Mouse (Mus musculus) layer of hippocampus, adult 9-10 months (tissue): Measurements from ENCODE around the gene Gsx1.
A peak's percentile ranks its signal among the peaks of the same experiment; 100 is the strongest.

Experiments used
- DNase-seq: peaks from one replicate; pipeline ENCODE4 v3.0.0; 2022; ENCODE audit warnings: low spot score

Gene Gsx1

DNA sequence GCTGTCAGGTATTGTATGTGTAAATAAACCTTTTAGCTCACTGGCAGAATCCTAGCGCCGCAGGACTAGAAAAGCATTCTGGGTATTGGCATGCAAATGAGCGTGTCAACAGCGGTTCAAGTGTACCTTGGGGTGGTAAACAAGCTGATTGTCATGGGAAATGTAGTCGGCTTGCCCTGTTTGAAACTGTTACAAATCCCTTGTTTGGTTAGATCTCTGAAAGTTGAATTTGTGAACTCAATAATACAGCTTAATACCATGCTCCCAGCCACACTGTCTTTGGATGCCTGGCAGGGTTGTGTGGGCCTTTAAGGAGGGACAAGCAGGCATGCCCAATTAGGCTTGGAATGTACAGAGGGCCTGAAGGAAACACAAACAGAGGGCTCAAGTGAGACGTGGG lies 16.4 kb downstream of the Gsx1 start:
- DNase-seq = no peak

DNA sequence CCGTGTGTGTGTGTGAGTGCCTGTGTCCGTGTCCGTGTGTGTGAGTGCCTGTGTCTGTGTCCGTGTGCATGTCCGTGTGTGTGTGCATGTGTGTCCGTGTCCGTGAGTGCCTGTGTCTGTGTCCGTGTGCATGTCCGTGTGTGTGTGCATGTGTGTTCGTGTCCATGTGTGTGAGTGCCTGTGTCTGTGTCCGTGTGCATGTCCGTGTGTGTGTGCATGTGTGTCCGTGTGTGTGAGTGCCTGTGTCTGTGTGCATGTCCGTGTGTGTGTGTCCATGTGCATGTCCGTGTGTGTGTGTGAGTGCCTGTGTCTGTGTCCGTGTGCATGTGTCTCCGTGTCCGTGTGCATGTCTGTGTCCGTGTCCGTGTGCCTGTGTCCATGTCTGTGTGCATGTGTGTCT lies 19.4 kb downstream of the Gsx1 start:
- DNase-seq = no peak

DNA sequence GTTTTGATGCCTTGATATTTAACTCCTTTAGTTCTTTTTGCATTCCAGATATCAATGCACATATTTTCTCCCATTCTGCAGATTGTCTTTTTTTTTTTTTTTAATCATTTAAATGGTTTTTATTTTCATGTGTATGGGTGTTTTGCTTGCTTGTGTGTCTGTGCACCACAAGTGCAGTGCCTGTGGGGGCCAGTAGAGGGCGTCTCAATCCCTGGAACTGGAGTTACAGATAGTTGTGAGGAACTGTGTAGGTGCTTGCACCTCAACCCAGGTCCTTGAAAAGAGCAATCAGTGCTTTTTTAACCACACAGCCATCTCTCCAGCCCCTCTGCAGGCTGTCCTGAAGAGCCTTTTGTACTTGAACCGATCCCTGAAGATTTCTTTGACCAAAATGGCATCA lies 20.0 kb downstream of the Gsx1 start:
- no peak for DNase-seq

DNA sequence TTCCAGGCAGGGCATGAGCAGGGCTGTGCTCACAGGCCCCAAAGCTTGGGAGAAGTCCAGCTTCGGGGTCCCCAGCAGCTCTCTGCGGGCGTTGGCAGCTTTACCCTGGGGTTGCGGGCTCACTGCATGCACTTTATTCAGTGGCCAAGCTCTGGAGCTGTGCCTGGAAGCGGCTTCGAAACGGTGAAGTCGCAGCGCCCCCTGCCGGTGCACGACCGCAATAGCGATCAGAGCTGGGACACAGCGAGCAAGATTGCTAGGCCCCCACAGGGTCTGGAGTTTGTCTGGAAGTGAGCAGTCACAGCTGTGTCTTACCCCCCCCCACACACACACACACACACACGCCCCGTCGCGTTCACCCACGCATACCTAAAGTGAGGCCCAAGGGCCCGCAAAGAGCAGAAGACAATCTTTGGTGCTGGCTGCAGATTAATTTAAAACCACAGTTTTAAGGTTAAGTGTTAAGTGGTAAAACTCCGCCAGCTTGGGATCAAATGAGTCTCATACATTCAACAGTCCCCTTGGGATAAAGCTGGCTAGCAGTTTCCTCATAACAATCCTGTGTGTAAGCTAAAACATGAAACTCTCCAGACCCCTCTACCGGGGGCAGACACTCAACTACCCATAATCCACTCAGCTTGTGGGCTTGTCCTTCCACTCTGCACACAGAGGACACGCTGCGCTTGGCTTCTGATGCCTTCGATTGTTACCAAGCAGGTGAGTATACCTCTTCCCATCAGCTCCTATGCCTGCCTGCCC lies 39.0 kb downstream of the Gsx1 start:
- DNase-seq = peak; percentile 37

DNA sequence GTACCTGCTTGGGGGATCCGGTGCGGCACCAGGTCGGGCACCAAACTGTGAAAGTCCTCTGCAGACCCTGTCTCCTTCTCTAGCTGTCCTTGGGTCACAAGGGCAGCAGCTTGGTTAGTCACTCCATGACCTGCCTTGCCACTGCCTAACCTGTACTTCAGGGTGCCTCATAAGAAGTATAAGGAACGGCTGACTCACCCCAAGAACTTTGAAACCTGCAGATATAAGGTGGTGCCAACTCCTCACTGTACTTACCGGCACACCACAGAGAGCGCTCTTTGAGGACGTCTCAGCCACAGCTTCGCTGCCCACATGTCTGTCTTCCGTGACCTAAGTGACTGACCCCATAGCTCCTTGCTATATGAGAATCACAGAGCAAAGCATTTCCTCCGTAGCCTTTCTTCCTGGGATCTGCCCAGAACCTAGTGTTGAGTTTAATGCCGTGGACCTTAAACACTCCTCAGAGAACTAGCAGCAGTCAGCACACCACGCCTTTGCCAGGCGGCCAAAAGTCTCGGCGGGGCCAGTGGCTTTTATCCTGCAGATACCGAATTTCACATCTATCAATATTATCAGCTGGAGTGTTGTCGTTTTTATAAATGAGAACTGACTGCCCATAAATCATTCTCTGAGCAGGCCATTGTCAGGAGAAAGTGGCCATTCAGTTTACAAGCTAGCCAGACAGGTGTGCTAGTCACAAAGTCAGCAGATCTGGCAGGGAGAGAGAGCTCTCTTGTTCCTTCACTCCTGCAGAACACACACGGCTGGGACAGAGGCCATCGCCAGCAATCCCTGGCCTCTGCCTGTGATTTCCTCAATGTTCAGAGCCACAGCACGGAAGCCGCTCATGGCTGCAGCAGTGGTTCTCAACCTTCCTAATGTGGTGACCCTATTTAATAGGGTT lies 47.2 kb downstream of the Gsx1 start:
- DNase-seq = no peak
